Mouse (Mus musculus): ENCODE measurements around the gene Casp7.

DNA sequence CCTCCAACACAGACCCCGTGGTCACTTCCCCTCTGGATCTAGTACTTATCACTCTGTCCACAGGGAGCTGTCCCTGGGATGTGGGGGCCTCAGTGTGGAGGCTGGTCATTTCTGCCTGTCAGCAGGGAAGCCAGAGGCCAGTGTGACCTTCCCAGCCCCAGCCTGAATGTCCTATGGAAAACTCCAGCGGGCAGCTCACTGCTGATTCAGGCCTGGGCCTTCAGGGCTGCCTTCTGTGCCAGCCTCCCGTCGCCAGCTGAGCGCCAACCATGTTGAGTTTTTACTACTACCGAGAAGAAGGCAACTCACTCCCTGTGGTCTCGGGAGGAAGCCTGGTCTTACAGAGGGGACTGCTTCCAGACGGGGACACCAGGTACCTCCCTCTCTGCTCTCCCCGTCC is 28.6 kb downstream of the Casp7 start:
- TF ChIP-seq ELF1 (IDR thresholded peaks at IDR 0.05; ENCODE audit: low read depth, low read length) (no peak), CTCF (IDR thresholded peaks at IDR 0.05 in 2 of 3, conservative IDR thresholded peaks at IDR 0.05 in 1 of 3; ENCODE audit: control insufficient read depth in 1 of 3, insufficient read depth in 1 of 3, low read depth in 2 of 3, low read length in 3 of 3, poor library complexity in 1 of 3, severe bottlenecking in 1 of 3) (no peak), SIN3A (IDR thresholded peaks at IDR 0.05; ENCODE audit: low read length) (no peak), POLR2AphosphoS5 (IDR thresholded peaks at IDR 0.05; ENCODE audit: borderline replicate concordance, low read depth, low read length) (no peak), JUND (IDR thresholded peaks at IDR 0.05; ENCODE audit: low read depth, low read length) (no peak), GATA1 (IDR thresholded peaks at IDR 0.05; ENCODE audit: low read depth, low read length) (no peak), HCFC1 (IDR thresholded peaks at IDR 0.05; ENCODE audit: low read depth, low read length) (no peak), TCF12 (IDR thresholded peaks at IDR 0.05; ENCODE audit: low read depth, low read length) (no peak), MEF2A (IDR thresholded peaks at IDR 0.05; ENCODE audit: extremely low read depth, insufficient replicate concordance, low read depth, low read length, poor library complexity, severe bottlenecking) (no peak)
